Mouse (Mus musculus) lung, postnatal 0 days (tissue): ENCODE measurements at regions not wholly inside any gene's neighbourhood (a gene's known extent, or its start where the extent isn't known, plus 50 kb on each side); places are given as distances from the start of the nearest gene placed in this dataset.
A peak's percentile ranks its signal among the peaks of the same experiment; 100 is the strongest.

Experiments
- ATAC-seq: fragments of 200-750 bp; cut with Nextera tagmentation; 2 replicates; pipeline ENCODE4 v1.8.0; 2017; ENCODE audit warnings: moderate library complexity
- DNase-seq: peaks from one replicate; pipeline ENCODE4 v3.0.0-alpha.2; 2016; ENCODE audit warnings: low spot score
- H3K27ac ChIP-seq: fragments of 300-500 bp; sonication (generic); 2 replicates; pipeline ENCODE4 v1.5.1; 2014; ENCODE audit warnings: antibody characterized with exemption, mild to moderate bottlenecking, low read length, mixed read lengths
- H3K27me3 ChIP-seq: fragments of 300-500 bp; sonication (generic); replicated peaks from 2 replicates; pipeline ENCODE4 v1.6.1; 2014; ENCODE audit warnings: low read length, mixed read lengths; ENCODE audit not compliant: insufficient read depth
- H3K36me3 ChIP-seq: fragments of 300-500 bp; sonication (generic); 2 replicates; pipeline ENCODE4 v1.6.1; 2014; ENCODE audit warnings: low read length, mixed read lengths; ENCODE audit not compliant: insufficient read depth
- H3K4me1 ChIP-seq: fragments of 300-500 bp; sonication (generic); 2 replicates; pipeline ENCODE4 v1.6.1; 2014; ENCODE audit warnings: antibody characterized with exemption, low read depth, low read length, mixed read lengths; ENCODE audit not compliant: insufficient read depth
- H3K4me2 ChIP-seq: fragments of 300-500 bp; sonication (generic); replicated peaks from 2 replicates; pipeline ENCODE4 v1.6.1; 2014; ENCODE audit warnings: low read depth, mild to moderate bottlenecking, low read length, moderate library complexity, mixed read lengths
- H3K4me3 ChIP-seq: fragments of 300-500 bp; sonication (generic); 2 replicates; pipeline ENCODE4 v1.5.1; 2014; ENCODE audit warnings: low read depth, low read length
- H3K9ac ChIP-seq: fragments of 300-500 bp; sonication (generic); replicated peaks from 2 replicates; pipeline ENCODE4 v1.6.1; 2014; ENCODE audit warnings: low read depth, mild to moderate bottlenecking
- H3K9me3 ChIP-seq: fragments of 300-500 bp; sonication (generic); 2 replicates; pipeline ENCODE4 v1.6.1; 2016; ENCODE audit warnings: low read length, mixed read lengths
- CTCF ChIP-seq: IDR thresholded peaks from 2 replicates; pipeline ENCODE4 v1.5.1; 2016; ENCODE audit warnings: antibody characterized with exemption, mild to moderate bottlenecking
- EP300 ChIP-seq: IDR thresholded peaks from 2 replicates; pipeline ENCODE4 v1.6.1; 2016; ENCODE audit warnings: antibody characterized with exemption, mild to moderate bottlenecking, control low read depth
- WGBS: fragments of 180-500 bp; shearing (Covaris S2); extraction: QIAGEN DNeasy Blood & Tissue Kit; methylation state at CpG from one replicate; pipeline ENCODE4 v1.1.7; 2014; 5-methylcytosine and 5-hydroxymethylcytosine counted together

DNA sequence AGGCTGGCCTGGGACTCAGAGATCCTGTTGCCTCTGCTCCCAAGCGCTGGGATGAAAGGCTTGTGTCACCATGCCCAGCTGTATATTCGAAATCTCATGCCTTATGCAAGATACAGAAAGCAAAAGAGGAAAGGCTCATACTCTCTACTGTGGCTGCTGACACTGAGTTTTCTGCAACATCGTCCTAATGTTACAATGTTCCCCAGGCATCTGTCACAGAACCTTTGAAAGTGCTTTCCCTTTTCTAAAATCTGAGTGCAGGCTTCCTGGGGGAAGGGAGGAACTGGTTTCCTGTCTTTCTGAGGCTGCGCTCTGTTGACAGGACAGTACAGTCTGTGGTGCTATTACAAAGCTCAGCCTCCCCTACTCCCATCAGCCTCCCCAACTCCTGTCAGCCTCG is 72.6 kb upstream of the Foxn2 start:
- TF ChIP-seq EP300 (no peak), CTCF (no peak)
- no peak overlapping the region for H3K4me3 ChIP-seq
- DNase-seq (peak; percentile 14), ATAC-seq (no peak)
- no peaks in the 10 kb centered on the region for H3K27me3 ChIP-seq
- H3K4me1 ChIP-seq, result no peaks in the 10 kb centered on the region; the same call in 1 of the 2 replicates
- 45% methylated on average over 5 of the region's 5 CpGs for WGBS
- no peak overlapping the region for H3K4me2 ChIP-seq
- H3K27ac ChIP-seq, result no peak overlapping the region
- no peaks in the 10 kb centered on the region for H3K36me3 ChIP-seq
- H3K9me3 ChIP-seq, result no peaks in the 10 kb centered on the region
- no peak overlapping the region for H3K9ac ChIP-seq

DNA sequence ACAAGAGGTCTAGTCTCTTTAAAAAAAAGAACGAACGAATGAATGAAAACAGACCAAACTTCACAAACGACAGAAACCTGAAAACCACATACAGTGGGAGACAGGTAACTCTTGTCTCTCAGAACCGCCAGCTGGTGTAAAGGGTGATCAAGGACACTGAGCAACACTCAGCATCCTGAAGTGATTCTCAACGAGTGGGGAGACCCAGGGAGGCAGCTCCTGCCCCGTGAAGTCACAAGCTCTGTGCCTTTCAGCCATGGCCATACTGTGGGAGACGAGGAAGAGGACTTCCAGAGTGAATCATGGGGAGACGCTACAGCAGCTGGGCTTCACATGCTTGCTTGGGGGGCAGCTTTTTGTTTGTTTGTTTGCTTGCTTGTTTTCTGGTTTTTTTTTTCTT is 70.5 kb upstream of the Foxn2 start:
- 79% methylated on average over 8 of the region's 8 CpGs for WGBS
- H3K27ac ChIP-seq, result no peak overlapping the region
- TF ChIP-seq EP300 (no peak), CTCF (no peak)
- no peaks in the 10 kb centered on the region for H3K36me3 ChIP-seq
- no peak overlapping the region for H3K4me2 ChIP-seq
- DNase-seq (no peak), ATAC-seq (no peak)
- no peak overlapping the region for H3K4me3 ChIP-seq
- H3K27me3 ChIP-seq, result no peaks in the 10 kb centered on the region
- no peaks in the 10 kb centered on the region for H3K9me3 ChIP-seq
- no peaks in the 10 kb centered on the region; the same call in 1 of the 2 replicates for H3K4me1 ChIP-seq
- no peak overlapping the region for H3K9ac ChIP-seq

DNA sequence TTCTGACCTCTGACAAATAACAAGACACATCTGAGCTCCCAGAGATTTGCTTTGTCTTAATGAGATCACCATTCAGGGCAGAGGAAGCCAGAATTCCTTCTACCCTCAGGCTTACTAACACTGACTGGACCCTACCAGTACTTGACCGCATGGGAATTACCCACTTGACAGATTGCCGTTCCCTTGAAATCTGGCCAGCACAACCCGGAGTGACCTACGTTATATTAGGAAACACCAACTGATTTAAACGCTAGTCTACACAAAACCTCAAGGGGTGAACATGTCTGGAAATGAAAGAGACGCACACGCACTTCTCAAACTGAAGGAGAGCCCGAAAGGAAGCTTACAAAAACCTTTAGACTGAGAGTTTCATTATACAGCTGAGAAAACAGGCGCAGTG is 69.8 kb upstream of the Foxn2 start:
- DNase-seq, result peak; percentile 52
- no peak for TF ChIP-seq EP300
- TF ChIP-seq CTCF, result no peak

DNA sequence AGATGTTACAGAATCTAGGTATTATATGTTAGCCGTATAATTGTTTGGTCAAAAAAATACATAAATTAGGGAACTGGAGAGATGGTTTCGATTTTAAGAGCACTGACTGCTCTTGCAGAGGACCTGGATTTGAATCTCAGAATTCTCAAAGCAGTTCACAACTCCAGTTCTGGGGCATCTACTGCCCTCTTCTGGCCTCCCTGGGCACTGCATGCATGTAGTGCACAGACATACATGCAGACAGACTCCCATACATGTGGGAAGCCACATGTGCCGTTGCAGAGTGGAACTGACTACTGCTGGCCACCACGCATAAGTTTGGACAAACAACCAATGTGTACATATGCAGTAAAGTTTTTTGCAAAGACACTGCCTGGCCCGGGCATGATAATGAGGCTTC is 62.0 kb upstream of the Foxn2 start:
- H3K4me1 ChIP-seq, result no peaks in the 10 kb centered on the region
- WGBS, result 77% methylated on average over 5 of the region's 5 CpGs
- no peak overlapping the region for H3K27ac ChIP-seq
- H3K9ac ChIP-seq, result no peak overlapping the region
- no peaks in the 10 kb centered on the region for H3K36me3 ChIP-seq
- H3K4me2 ChIP-seq, result no peak overlapping the region
- H3K4me3 ChIP-seq, result no peak overlapping the region
- H3K9me3 ChIP-seq, result no peaks in the 10 kb centered on the region
- DNase-seq, result no peak
- H3K27me3 ChIP-seq, result no peaks in the 10 kb centered on the region
- no peak for ATAC-seq
- peak; percentile 41 for TF ChIP-seq CTCF
- TF ChIP-seq EP300, result no peak

More for the DNA sequence above, 69.8 kb upstream of the Foxn2 start:
- no peak overlapping the region for H3K27ac ChIP-seq
- H3K9ac ChIP-seq, result no peak overlapping the region
- H3K4me2 ChIP-seq, result no peak overlapping the region
- H3K9me3 ChIP-seq, result no peaks in the 10 kb centered on the region
- WGBS, result 47% methylated on average over 9 of the region's 9 CpGs
- no peaks in the 10 kb centered on the region for H3K36me3 ChIP-seq
- no peaks in the 10 kb centered on the region for H3K27me3 ChIP-seq
- ATAC-seq, result peak; percentile 80
- no peak overlapping the region for H3K4me3 ChIP-seq
- H3K4me1 ChIP-seq, result no peaks in the 10 kb centered on the region; the same call in 1 of the 2 replicates

DNA sequence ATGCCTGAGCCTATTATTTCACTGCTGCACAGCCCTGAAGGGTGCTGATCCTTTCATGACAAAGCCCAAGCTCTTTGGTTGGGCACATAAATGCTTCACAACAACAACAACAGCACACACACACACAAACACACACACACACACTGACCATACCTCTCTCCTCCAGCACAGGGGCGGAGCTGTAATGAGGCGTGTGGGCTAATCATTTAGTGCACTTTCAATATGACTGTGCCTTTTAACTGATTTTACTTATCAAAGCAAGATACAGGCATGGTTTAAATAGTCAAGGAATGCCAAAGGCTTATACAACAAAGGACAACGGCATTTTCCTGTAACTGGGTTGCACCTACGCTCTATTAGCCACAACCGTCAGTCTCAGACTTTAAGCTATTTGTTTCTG is 61.1 kb upstream of the Foxn2 start:
- Histone ChIP-seq H3K27me3 (no peaks in the 10 kb centered on the region), H3K4me2 (no peak overlapping the region), H3K4me1 (no peaks in the 10 kb centered on the region), H3K4me3 (no peak overlapping the region), H3K36me3 (no peaks in the 10 kb centered on the region), H3K9ac (no peak overlapping the region), H3K27ac (no peak overlapping the region), H3K9me3 (no peaks in the 10 kb centered on the region)
- ATAC-seq (no peak), DNase-seq (no peak)
- TF ChIP-seq CTCF, result no peak
- TF ChIP-seq EP300, result no peak
- 91% methylated on average over 5 of the region's 5 CpGs for WGBS

DNA sequence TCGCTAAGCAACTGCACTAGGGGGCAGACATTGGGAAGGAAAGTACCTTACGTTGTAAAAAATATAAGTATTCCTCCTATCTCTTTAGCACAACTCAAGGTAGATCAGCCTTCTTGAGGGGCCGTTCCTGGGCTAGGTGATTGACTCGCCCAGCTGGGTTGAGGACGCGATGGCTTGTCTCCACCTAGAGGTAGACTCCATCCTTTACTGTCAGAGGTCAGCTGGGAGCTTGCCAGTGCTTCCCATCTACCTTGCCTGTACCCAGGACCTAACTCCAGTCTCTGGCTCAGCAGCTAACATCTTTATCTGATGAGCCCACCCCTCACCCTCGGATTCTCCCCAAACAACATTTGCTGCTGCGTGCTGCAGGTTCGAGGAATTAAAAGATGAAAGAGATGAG is 59.4 kb upstream of the Foxn2 start:
- DNase-seq (no peak), ATAC-seq (no peak)
- Histone ChIP-seq H3K36me3 (no peaks in the 10 kb centered on the region), H3K4me1 (no peaks in the 10 kb centered on the region), H3K9me3 (no peaks in the 10 kb centered on the region), H3K9ac (no peak overlapping the region), H3K27me3 (no peaks in the 10 kb centered on the region), H3K4me3 (no peak overlapping the region), H3K4me2 (no peak overlapping the region), H3K27ac (no peak overlapping the region)
- TF ChIP-seq EP300, result no peak
- peak; percentile 35 for TF ChIP-seq CTCF
- 45% methylated on average over 9 of the region's 9 CpGs for WGBS

DNA sequence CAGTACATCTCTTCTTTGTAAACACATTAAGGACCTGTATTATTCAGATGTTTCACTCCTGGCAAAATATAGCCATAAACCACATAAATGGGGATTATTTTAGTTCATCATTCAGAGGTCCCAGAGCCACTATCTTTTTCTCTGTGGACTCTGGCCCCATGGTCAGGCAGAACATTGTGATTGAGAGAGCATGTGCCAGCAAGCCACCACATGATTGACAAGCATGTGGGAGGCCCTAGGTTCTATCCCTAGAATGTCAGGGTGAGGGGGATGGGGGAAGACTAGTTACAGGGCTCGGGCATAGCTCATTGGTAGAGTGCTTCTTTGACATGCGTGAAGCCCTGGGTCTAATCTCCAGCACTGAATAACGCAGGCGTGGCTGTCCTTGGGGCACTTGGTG is 57.1 kb upstream of the Foxn2 start:
- no peak for ATAC-seq
- Histone ChIP-seq H3K9me3 (no peaks in the 10 kb centered on the region), H3K9ac (no peak overlapping the region), H3K36me3 (no peaks in the 10 kb centered on the region), H3K4me1 (no peaks in the 10 kb centered on the region), H3K27ac (no peak overlapping the region), H3K27me3 (no peaks in the 10 kb centered on the region), H3K4me3 (no peak overlapping the region), H3K4me2 (no peak overlapping the region)
- WGBS, result 72% methylated on average over 4 of the region's 4 CpGs
- no peak for DNase-seq
- TF ChIP-seq EP300 (no peak), CTCF (no peak)
